Mouse (Mus musculus): Measurements from ENCODE around the gene Rps21. TPM values are rescaled to one million over a fixed set of nuclear protein-coding genes. Genes with fewer than 3 reads are reported as not detected.

The Rps21 gene
- polyA plus RNA-seq, 1 experiment from 2014 or later, result 550 TPM

DNA sequence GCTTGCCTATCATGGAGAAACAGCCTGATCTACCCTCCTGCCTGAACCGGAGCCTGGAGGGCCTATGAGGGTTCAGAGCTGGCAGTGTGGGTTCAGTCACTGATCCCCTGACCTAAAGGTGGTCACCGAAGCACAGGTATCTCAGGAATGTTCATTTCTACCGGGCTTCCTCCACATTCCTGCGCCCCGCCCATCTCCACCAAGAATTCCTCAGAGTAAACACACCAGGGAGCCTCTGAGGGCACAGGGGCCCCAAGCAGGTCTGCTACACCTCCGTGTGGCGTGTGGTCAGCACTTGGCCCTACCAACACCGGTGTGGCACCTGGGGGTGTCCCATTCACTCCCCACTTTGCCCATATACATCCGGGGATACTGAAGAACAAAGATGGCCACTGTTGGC, 37.0 kb upstream of the Rps21 start:
- ATAC-seq, result no peak
- no peak overlapping the region for H3K4me3 ChIP-seq
- H3K4me2 ChIP-seq, result no peak overlapping the region
- WGBS, result 82% methylated on average over 9 of the region's 9 CpGs
- H3K27me3 ChIP-seq, result peaks cover 19% of the 10 kb centered on the region
- no peak overlapping the region for H3K27ac ChIP-seq
- peaks cover 35% of the 10 kb centered on the region for H3K4me1 ChIP-seq
- H3K9me3 ChIP-seq (replicated peaks), result no peaks in the 10 kb centered on the region
- H3K36me3 ChIP-seq (ENCODE audit: poor library complexity, severe bottlenecking), result no peaks in the 10 kb centered on the region
- H3K9ac ChIP-seq, result no peak overlapping the region

DNA sequence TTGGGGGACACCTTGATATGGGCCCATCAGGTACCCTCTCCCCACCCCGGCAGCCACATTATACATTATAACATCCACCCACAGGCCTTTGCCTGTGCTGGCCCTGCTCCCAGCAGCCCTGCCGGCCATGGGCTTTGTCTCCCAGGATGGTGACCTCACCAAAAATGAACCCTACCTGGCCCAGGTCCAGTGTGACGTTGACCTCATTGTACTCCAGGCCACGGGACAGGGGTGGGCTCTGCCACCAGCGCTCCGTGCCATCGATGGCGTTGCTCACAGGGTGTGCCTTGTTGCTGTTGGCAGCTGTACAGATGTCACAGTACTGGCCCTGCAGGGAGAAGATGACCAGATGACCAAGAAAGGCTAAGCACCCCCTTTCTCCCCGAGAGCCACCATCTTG, 36.1 kb upstream of the Rps21 start:
- peaks cover 27% of the 10 kb centered on the region for H3K27me3 ChIP-seq
- H3K27ac ChIP-seq, result no peak overlapping the region
- H3K4me1 ChIP-seq, result peaks cover 41% of the 10 kb centered on the region
- WGBS, result 94% methylated on average over 9 of the region's 9 CpGs
- no peak overlapping the region for H3K4me2 ChIP-seq
- H3K9me3 ChIP-seq (replicated peaks), result no peaks in the 10 kb centered on the region
- no peak overlapping the region for H3K9ac ChIP-seq
- H3K36me3 ChIP-seq (ENCODE audit: poor library complexity, severe bottlenecking), result no peaks in the 10 kb centered on the region
- no peak for ATAC-seq
- no peak overlapping the region for H3K4me3 ChIP-seq

DNA sequence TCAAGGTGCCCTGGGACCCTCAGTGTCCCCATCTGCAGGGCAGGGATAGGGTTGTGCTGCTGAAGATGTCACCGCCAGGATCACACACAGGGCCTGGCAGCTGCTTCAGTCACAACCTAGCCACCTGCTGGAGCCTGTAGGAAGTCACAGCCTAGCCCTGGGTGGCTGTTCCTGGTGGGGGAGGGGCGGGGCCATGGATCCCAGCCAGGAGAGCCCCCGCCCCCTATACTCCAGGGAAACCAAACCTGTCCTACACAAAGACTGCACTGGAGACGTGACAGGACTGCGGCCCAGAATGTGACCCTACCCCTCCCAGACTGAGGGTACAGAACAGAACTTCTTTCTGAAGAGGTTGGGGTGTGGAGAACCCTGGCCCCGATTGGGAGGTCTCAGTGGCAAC, 34.9 kb upstream of the Rps21 start:
- 0 out of 2 replicates have a peak, but pooled peaks have one; percentile 7 for ATAC-seq
- H3K4me3 ChIP-seq, result no peak overlapping the region
- H3K27ac ChIP-seq, result no peak overlapping the region
- H3K4me2 ChIP-seq, result no peak overlapping the region
- H3K27me3 ChIP-seq, result peaks cover 36% of the 10 kb centered on the region
- no peak overlapping the region for H3K9ac ChIP-seq
- peaks cover 46% of the 10 kb centered on the region for H3K4me1 ChIP-seq
- no peaks in the 10 kb centered on the region for H3K36me3 ChIP-seq (ENCODE audit: poor library complexity, severe bottlenecking)
- no peaks in the 10 kb centered on the region for H3K9me3 ChIP-seq (replicated peaks)
- WGBS, result 10% methylated on average over 6 of the region's 6 CpGs

DNA sequence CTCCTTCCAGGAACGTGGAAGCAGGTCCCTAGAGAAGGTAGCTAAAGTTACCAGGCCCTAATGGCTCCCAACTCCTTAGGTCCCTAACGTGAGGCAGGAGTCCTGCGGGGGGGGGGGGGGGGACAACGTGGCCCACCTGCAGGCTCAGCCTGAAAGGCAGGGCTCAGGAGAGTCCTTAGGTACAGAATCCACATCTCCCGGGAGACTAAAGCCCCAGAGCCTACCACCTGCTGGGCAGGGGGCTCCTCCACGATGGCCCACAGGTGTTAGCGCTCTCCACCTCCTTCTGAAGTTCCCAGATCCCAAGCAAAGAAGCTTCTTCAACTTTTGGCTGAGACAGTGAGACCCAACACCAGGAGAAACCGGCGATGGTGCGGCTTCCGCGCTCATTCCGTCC, 32.5 kb upstream of the Rps21 start:
- Histone ChIP-seq H3K4me3 (peak overlapping the region; percentile 63), H3K9ac (peak overlapping the region; percentile 71; the same call in 1 of the 2 replicates), H3K4me2 (peak overlapping the region; percentile 99), H3K36me3 (ENCODE audit: poor library complexity, severe bottlenecking) (no peaks in the 10 kb centered on the region), H3K4me1 (peaks cover 45% of the 10 kb centered on the region), H3K27me3 (peaks cover 38% of the 10 kb centered on the region), H3K9me3 (replicated peaks) (no peaks in the 10 kb centered on the region), H3K27ac (no peak overlapping the region)
- ATAC-seq, result no peak
- under 1% methylated on average over 12 of the region's 13 CpGs for WGBS

DNA sequence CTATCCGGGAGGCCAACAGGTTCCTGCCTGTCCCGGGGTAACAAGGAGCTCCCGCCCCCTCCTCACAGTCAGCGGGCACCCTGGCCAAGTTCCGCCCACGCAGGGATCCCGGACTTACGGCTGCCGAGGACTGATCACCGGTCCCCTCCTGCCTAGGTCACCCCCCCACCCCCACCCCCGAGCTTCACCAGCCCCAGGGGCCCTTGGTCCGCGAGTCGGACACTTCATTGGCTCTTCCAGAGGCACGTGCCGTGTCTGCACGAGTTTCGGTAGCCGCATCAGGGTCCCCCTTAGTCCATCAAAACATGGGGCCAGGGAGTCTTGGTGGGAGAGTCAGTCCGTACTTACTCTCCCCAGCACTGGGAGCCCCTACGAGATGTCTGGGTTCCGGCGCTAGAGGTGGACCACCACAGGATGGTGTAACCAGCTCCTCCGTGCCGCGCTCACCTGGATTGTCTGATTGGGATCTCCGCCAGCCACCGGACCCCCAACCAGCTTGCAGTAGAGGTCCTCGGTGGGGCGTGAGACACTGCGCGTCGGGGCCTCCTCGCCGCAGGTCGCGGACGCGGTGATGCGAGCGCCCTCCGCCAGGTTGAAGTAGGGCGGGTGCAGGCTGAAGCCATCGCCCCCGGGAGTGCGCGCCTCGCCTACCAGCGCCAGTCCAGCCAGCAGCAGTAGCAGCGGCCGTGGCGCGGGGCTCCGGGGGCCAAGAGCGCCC, 32.0 kb upstream of the Rps21 start:
- Histone ChIP-seq H3K27me3 (peaks cover 38% of the 10 kb centered on the region), H3K4me2 (peak overlapping the region; percentile 99), H3K4me1 (peaks cover 44% of the 10 kb centered on the region), H3K27ac (no peak overlapping the region), H3K4me3 (peak overlapping the region; percentile 63), H3K9ac (peak overlapping the region; percentile 71), H3K36me3 (ENCODE audit: poor library complexity, severe bottlenecking) (no peaks in the 10 kb centered on the region), H3K9me3 (replicated peaks) (no peaks in the 10 kb centered on the region)
- WGBS, result under 1% methylated on average over 52 of the region's 55 CpGs
- ATAC-seq, result peak; percentile 22

DNA sequence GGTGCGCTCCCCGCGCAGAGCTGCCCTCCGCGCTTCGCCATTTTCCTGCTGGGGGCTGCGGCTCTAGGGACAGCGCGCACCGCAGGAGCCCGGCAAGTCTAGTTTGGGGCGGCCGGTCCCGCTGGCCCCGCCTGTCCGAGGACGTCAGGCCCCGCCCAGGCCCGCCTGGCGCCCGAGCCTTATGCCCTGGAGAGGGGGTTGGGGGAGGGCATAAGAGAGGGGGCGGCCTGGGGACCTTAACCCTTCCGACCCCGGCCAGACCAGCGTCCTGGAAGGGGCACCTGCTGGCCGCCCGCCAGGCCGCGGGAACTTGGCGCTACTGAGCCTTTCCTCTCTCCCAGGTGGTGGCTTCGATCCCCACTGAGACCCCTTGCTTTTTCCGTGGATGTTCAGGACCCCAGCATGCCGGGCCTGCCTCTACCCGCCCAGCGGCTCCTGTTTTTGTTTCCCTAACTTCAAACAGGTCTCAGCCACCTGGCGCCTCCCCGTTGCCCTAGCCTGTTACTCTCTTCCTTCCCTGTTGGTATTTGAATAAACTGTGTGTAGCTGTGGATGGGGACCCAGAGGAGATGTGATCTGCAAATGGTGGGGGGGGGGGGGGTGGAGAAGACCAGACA, 31.3 kb upstream of the Rps21 start, which contains the start of gene Lama5:
Gene Lama5 (minus strand): TSS at position 98 of the 617 bp plus-strand sequence.
- no peaks in the 10 kb centered on the region for H3K9me3 ChIP-seq (replicated peaks)
- H3K4me3 ChIP-seq, result peak within 1 kb of the TSS; percentile 63
- H3K27ac ChIP-seq, result no peak within 1 kb of the TSS
- H3K36me3 ChIP-seq (ENCODE audit: poor library complexity, severe bottlenecking), result no peaks in the 10 kb centered on the region
- ATAC-seq, result peak; percentile 70
- peak within 1 kb of the TSS; percentile 71 for H3K9ac ChIP-seq
- peaks cover 38% of the 10 kb centered on the region for H3K27me3 ChIP-seq
- H3K4me2 ChIP-seq, result peak within 1 kb of the TSS; percentile 99
- under 1% methylated on average over 31 of the region's 37 CpGs for WGBS
- H3K4me1 ChIP-seq, result peaks cover 44% of the 10 kb centered on the region

DNA sequence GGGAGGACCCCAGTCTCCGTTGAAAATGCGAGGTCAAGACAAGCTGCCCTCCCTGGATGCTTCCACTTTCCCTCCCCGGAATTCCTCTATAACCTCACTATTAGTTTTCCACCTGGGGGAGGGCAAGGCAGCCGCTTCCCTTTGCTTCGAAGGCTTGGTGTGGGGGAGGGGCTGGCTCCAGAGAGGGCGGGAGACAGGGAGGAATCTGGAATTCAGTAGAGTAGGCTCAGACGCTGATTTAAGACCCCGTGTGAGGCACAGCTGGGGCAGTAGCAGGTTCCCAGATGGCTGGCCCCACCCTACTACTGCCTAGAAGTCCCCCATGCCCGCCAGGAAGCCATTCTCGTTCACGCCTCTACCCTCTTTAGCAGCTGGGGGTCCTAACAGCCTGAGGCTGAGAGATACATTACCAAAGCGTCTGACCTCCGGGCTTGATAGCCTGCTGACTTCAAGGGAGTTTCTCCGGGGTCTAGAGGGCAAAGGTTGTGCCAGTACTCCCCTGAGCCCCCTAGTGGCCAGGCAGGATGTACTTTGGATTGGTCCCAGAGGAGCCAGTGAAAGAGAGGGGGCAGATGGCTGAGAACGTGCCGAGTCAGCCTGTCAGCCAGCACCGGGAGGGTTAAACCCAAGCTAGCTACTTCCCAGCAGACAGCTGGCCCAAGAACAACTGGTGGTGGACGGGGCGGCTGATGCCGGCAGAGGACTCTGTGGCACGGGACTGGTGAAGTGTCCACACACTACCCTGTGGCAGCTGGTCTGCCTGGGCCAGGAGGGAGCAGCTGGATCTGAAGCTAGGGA, 29.7 kb upstream of the Rps21 start:
- H3K27me3 ChIP-seq, result peaks cover 38% of the 10 kb centered on the region
- H3K4me3 ChIP-seq, result peak overlapping the region; percentile 6; the same call in 1 of the 2 replicates
- H3K4me2 ChIP-seq, result peak overlapping the region; percentile 40
- H3K9me3 ChIP-seq (replicated peaks), result no peaks in the 10 kb centered on the region
- peaks cover 37% of the 10 kb centered on the region for H3K4me1 ChIP-seq
- 1% methylated on average over 21 of the region's 21 CpGs for WGBS
- H3K9ac ChIP-seq, result peak overlapping the region; percentile 37; the same call in 1 of the 2 replicates
- peak; percentile 68 for ATAC-seq
- no peaks in the 10 kb centered on the region for H3K36me3 ChIP-seq (ENCODE audit: poor library complexity, severe bottlenecking)
- 0 out of 2 replicates have a peak overlapping the region, but pooled peaks have one; percentile 10 for H3K27ac ChIP-seq

DNA sequence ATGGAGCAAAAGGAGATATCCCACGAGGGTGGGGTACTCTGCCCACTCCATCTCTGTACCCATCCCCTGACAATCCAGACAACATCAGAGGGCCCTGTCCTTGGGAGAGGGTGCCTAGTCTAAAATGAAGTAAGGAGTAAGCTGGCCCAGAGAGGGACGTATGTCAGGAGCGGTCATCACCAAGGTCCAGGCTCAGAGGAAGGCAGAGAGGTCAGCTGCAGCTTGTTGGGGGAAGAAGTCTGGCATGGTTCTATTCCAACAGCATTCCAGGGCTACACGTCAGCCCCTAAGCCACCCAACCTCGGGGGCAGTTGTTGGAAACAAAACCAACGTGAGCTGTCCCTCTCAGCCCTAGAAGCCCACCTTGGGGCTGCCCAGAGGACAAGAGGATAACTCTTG, 29.1 kb upstream of the Rps21 start:
- 55% methylated on average over 6 of the region's 6 CpGs for WGBS
- H3K27ac ChIP-seq, result no peak overlapping the region
- ATAC-seq, result no peak
- no peaks in the 10 kb centered on the region for H3K9me3 ChIP-seq (replicated peaks)
- 0 out of 2 replicates have a peak overlapping the region, but pooled peaks have one; percentile 37 for H3K9ac ChIP-seq
- H3K27me3 ChIP-seq, result peaks cover 35% of the 10 kb centered on the region
- no peaks in the 10 kb centered on the region for H3K36me3 ChIP-seq (ENCODE audit: poor library complexity, severe bottlenecking)
- H3K4me1 ChIP-seq, result peaks cover 35% of the 10 kb centered on the region
- peak overlapping the region; percentile 40 for H3K4me2 ChIP-seq
- no peak overlapping the region for H3K4me3 ChIP-seq

DNA sequence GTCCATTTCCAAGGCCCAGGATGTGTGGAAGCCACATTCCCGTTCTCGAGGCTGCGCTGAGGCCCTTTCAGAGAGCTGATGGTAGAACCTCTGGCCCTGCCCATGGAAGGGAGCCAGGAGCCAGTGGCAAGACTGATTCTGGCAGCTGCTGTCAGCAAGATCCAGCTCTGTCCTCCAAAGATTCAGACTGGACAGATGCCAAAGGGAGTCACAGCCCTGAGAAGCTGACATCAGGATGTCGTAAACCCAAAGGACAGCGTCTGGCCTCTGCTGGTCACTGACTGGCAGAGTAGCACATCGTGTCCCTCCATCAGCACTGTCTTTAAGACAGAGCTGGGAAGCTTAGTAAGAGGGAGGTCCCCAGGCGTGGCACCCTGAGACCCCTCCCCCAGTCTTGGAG, 28.6 kb upstream of the Rps21 start:
- no peak for ATAC-seq
- H3K4me3 ChIP-seq, result no peak overlapping the region
- no peaks in the 10 kb centered on the region for H3K9me3 ChIP-seq (replicated peaks)
- H3K4me2 ChIP-seq, result no peak overlapping the region
- 70% methylated on average over 7 of the region's 7 CpGs for WGBS
- H3K36me3 ChIP-seq (ENCODE audit: poor library complexity, severe bottlenecking), result no peaks in the 10 kb centered on the region
- peaks cover 32% of the 10 kb centered on the region for H3K27me3 ChIP-seq
- 0 out of 2 replicates have a peak overlapping the region, but pooled peaks have one; percentile 37 for H3K9ac ChIP-seq
- H3K4me1 ChIP-seq, result peaks cover 35% of the 10 kb centered on the region
- no peak overlapping the region for H3K27ac ChIP-seq

DNA sequence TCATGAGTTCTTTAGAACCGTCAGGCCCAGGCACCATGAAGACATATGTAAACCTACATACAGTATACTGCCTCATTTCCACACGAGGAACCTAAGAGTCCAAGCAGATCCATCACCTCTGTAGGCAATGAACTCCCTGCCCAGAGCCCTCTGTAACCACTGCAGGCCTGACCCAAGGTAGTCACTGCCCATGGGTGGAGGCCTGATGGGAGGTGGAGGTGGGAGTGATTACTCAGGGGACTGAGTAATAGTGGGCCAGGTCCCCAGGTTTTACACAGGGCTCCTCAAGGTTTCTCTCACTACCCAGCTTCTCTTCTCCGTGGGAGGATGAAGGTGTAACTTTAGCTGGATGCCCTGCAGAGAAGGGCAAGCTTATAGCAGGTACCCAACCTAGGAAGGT, 28.0 kb upstream of the Rps21 start:
- Histone ChIP-seq H3K27me3 (peaks cover 29% of the 10 kb centered on the region), H3K4me1 (peaks cover 35% of the 10 kb centered on the region), H3K9me3 (replicated peaks) (no peaks in the 10 kb centered on the region), H3K4me3 (no peak overlapping the region), H3K4me2 (no peak overlapping the region), H3K36me3 (ENCODE audit: poor library complexity, severe bottlenecking) (no peaks in the 10 kb centered on the region), H3K9ac (no peak overlapping the region), H3K27ac (no peak overlapping the region)
- 79% methylated on average over 3 of the region's 3 CpGs for WGBS
- no peak for ATAC-seq

DNA sequence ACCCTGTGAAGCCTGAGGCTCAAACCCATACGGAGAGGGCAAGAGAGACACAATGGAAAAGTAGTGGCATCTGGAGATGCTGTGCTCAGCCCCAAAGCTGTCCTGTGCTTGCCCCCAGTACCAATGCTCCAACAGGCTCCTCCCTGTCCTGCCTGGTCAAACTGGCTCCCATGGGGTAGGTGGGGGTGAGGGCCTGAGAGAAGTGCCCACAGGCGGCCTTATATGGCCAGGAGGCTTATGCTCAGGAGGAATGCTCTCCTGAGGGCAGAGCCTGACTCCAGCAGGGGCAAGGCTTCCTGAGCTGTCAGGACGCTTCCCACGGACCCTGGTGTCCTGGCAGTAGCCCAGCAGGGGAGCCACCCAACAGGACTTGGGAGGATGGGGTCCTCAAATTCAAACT, 26.7 kb upstream of the Rps21 start:
- 53% methylated on average over 4 of the region's 4 CpGs for whole genome bisulfite sequencing
- peaks cover 16% of the 10 kb centered on the region for H3K27me3 ChIP-seq
- H3K4me2 ChIP-seq, result no peak overlapping the region
- H3K4me3 ChIP-seq, result no peak overlapping the region
- no peak for ATAC-seq
- H3K27ac ChIP-seq, result no peak overlapping the region
- no peaks in the 10 kb centered on the region for H3K9me3 ChIP-seq (replicated peaks)
- no peaks in the 10 kb centered on the region for H3K36me3 ChIP-seq (ENCODE audit: poor library complexity, severe bottlenecking)
- H3K9ac ChIP-seq, result no peak overlapping the region
- peaks cover 31% of the 10 kb centered on the region for H3K4me1 ChIP-seq
